Mouse (Mus musculus) layer of hippocampus, adult 2 months (tissue): ENCODE measurements around the gene Arl5b. TPM values are rescaled to one million over a fixed set of nuclear protein-coding genes. Genes with fewer than 3 reads are reported as not detected.

Source experiments
- DNase-seq, 2 experiments: peaks; one replicate each; pipeline ENCODE4 v3.0.0; 2022; ENCODE audit warnings: low spot score in 2 of 2
- H3K27ac ChIP-seq: fragments of 200-600 bp; 2 replicates; pipeline ENCODE4 v1.8.1; 2022
- H3K4me3 ChIP-seq: fragments of 200-600 bp; 2 replicates; pipeline ENCODE4 v1.8.1; 2022; ENCODE audit warnings: mild to moderate bottlenecking
- CTCF ChIP-seq: fragments of 200-600 bp; conservative IDR thresholded peaks from 2 replicates; pipeline ENCODE4 v1.8.1; 2022; ENCODE audit warnings: antibody characterized with exemption, mild to moderate bottlenecking, moderate library complexity
- long read RNA-seq, 2 experiments: library from polyadenylated mRNA; stranded (forward); transcript quantifications; one replicate each; pipeline ENCODE4 v2.0.0; 2021; ENCODE audit warnings: borderline mapping rate in 2 of 2
- total RNA-seq, 2 experiments: library from RNA; stranded (reverse); gene quantifications; 2 replicates each; pipeline ENCODE4 v1.2.3; 2021

The Arl5b gene
- 10 to 100 TPM; 24.9 to 33.6 TPM for total RNA-seq
- long read RNA-seq, experiment 1, full-length matches to known transcripts = 4 of 5 reads
- long read RNA-seq, experiment 1, partial matches to known transcripts = 0 of 5 reads
- long read RNA-seq, experiment 1, other reads (novel, unspliced or antisense) = 1 of 5 reads
- long read RNA-seq, experiment 2, partial matches to known transcripts = 1 of 3 reads
- long read RNA-seq, experiment 2, other reads (novel, unspliced or antisense) = 2 of 3 reads

DNA sequence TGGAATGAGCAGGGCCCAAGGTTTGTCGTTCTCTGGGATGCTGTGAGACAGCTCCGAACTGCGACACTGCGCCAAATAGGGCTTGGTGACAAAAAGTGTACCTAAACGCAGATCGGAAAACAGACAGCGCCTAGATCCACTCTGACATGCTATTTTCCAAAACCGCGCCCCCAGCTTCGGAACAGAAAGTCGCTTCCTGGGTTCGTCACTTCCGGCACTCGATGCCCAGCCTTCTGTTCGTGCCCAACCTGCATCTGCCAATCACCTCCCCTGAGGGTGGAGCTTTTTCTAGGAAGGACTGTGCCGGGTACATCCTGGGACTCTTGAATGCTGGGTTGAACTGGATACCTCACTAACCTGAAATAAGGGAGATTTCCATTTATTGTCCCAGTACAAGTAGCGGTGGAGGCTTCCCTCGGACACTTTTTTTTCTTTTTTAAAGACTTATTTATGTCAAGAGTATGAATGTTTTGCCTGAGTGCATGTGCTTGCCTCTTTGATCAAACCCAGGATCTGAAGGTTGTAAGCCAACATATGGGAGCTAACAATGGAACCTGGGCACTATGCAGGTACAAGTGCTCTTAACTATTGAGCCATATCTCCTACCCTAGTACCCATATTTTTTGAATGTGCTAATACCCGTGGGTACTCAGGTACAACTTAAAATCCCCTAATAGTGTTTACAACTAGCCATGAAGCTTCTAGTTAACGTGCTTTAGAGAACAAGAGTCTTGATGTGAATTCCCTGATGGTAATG, at the start of gene Arl5b:
Arl5b (plus strand) TSS at position 279 of the 757 bp plus-strand sequence.
- peak within 1 kb of the TSS; percentile 78 for H3K4me3 ChIP-seq
- DNase-seq = peak; percentile 96
- peak; percentile 39; the same call in 1 of the 2 replicates for TF ChIP-seq CTCF
- H3K27ac ChIP-seq = peak within 1 kb of the TSS; percentile 88

DNA sequence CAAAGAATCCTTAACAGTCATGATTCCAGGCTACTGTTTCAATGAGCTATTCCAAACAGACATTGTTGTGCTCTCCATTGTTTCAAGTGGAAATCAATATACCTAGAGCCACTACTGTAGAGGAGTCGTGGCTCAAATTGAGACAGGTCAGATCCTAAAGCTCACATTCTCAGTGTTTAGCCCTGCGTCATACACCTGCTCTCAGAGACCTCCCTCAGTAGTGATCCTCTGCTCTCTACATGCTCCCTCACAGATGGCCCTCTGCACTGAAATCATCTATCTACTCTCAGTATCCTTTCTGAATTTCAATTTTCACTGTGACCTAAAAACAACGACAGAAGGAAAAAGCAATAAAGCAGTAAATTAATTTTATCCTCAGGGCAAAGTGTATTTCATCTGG, 41.7 kb upstream of the Arl5b start:
- H3K27ac ChIP-seq = no peak overlapping the region
- no peak overlapping the region for H3K4me3 ChIP-seq
- TF ChIP-seq CTCF = no peak
- no peak for DNase-seq

DNA sequence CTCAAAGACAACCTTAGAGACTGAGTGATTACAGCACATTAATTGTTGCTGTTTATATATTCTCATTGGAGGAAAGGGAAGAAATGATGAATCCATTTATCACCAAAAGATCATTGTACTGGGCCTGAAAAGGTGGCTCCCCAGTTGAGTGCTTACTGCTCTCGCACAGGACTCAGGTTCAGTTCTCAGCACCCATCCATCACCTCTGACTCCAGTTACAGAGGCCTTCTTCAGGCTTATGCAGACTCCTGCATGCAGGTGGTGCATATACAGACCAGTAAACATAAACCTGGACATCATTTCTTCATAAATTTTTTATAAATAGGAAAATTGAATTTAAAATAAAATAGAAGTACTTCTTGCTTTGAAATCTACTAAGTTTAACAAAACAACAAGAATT, 41.1 kb upstream of the Arl5b start:
- Histone ChIP-seq H3K4me3 (no peak overlapping the region), H3K27ac (no peak overlapping the region)
- no peak for DNase-seq
- no peak for TF ChIP-seq CTCF

DNA sequence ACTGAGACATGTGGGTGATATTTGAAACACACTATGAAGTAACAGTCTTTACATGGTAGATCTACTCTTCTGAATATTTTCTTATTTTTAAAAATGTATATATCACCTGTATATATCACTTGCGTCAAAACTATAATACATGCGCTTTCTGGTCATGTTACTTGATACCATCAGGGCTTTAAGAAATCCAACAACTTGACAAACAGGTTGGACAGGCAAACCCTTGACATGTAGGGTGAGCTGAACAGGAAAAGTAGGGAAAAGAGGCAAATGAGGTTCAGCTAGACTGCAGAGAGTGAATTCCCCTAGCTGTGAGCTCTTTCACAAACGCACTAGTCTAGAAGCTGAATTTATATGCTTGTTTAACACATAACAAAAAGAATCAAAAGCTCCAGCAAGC, 22.4 kb upstream of the Arl5b start:
- DNase-seq = no peak
- Histone ChIP-seq H3K4me3 (no peak overlapping the region), H3K27ac (no peak overlapping the region)
- TF ChIP-seq CTCF = no peak

- DNase-seq = no peak
- H3K4me3 ChIP-seq = no peak overlapping the region
- TF ChIP-seq CTCF = no peak
- H3K27ac ChIP-seq = no peak overlapping the region
These were observed 21.4 kb upstream of the Arl5b start for GRCm38 (mm10) chr2:15027816-15028215.

GRCm38 (mm10) chr2:15038705-15039104, 10.5 kb upstream of the Arl5b start:
- TF ChIP-seq CTCF = no peak
- DNase-seq = no peak
- H3K4me3 ChIP-seq = no peak overlapping the region
- peak overlapping the region; percentile 29; the same call in 1 of the 2 replicates for H3K27ac ChIP-seq

GRCm38 (mm10) chr2:15040326-15040725, 8.9 kb upstream of the Arl5b start:
- peak; percentile 66 for TF ChIP-seq CTCF
- Histone ChIP-seq H3K27ac (no peak overlapping the region), H3K4me3 (no peak overlapping the region)
- DNase-seq = no peak

- Histone ChIP-seq H3K27ac (peak overlapping the region; percentile 96), H3K4me3 (peak overlapping the region; percentile 100)
- no peak for DNase-seq
- TF ChIP-seq CTCF = no peak; the same call in 1 of the 2 replicates
These were observed 5.3 kb downstream of the Arl5b start for GRCm38 (mm10) chr2:15054496-15054895.

GRCm38 (mm10) chr2:15054945-15055637, 5.9 kb downstream of the Arl5b start, which contains the start of gene Nsun6:
Gene Nsun6, minus strand, starts transcription at chr2:15055069.
- H3K27ac ChIP-seq = peak within 1 kb of the TSS; percentile 96
- TF ChIP-seq CTCF = no peak; the same call in 1 of the 2 replicates
- peak within 1 kb of the TSS; percentile 100 for H3K4me3 ChIP-seq
- peak; percentile 95 to 96 for DNase-seq

DNA sequence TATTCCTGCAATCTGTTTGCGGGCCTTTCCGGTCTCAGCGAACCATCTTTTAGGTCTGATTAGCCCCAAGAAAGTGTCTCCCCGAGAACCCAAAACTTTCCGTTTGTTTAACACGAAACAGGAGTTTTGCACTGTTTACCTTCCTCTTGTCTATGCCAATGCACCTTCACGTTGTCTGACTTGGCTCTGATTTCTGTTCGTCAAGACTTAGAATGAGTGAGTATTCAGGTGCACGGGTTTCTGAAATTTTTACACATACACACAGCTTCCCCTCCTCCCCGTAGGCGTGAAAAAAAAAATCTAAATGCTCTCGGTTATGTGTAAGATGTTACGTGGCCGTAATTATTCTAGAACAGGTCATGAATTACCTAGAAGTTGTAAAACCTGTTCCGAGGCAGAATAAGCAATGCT, 6.6 kb downstream of the Arl5b start:
- peak overlapping the region; percentile 100 for H3K4me3 ChIP-seq
- no peak for DNase-seq
- no peak for TF ChIP-seq CTCF
- peak overlapping the region; percentile 96 for H3K27ac ChIP-seq

- Histone ChIP-seq H3K4me3 (no peak overlapping the region), H3K27ac (no peak overlapping the region)
- TF ChIP-seq CTCF = no peak
- no peak for DNase-seq
These were observed 9.0 kb downstream of the Arl5b start for GRCm38 (mm10) chr2:15058227-15058626.

GRCm38 (mm10) chr2:15060856-15061255, 11.7 kb downstream of the Arl5b start:
- DNase-seq = no peak
- no peak overlapping the region for H3K27ac ChIP-seq
- TF ChIP-seq CTCF = no peak
- H3K4me3 ChIP-seq = no peak overlapping the region

GRCm38 (mm10) chr2:15063815-15064214, 14.6 kb downstream of the Arl5b start:
- H3K4me3 ChIP-seq = no peak overlapping the region
- H3K27ac ChIP-seq = no peak overlapping the region
- DNase-seq = no peak
- TF ChIP-seq CTCF = no peak
